Mouse (Mus musculus) olfactory bulb, adult 2 months (tissue): ENCODE data around the gene CK137956. TPM values are rescaled to one million over a fixed set of nuclear protein-coding genes. Genes with fewer than 3 reads are reported as not detected.

ENCODE experiments used
- H3K27ac ChIP-seq: fragments of 200-500 bp; 2 replicates; pipeline ENCODE4 v1.5.1; 2012; ENCODE audit warnings: low read depth, low read length; ENCODE audit not compliant: insufficient read depth
- H3K4me1 ChIP-seq: fragments of 200-500 bp; 2 replicates; pipeline ENCODE4 v1.6.1; 2012; ENCODE audit warnings: low read length; ENCODE audit not compliant: control insufficient read depth, insufficient read depth
- H3K4me3 ChIP-seq: fragments of 200-500 bp; 2 replicates; pipeline ENCODE4 v1.5.1; 2012; ENCODE audit warnings: mild to moderate bottlenecking, low read depth, low read length, moderate library complexity; ENCODE audit not compliant: insufficient read depth
- CTCF ChIP-seq: fragments of 200-500 bp; IDR thresholded peaks from 2 replicates; pipeline ENCODE4 v1.5.1; 2012; ENCODE audit warnings: low read depth, mild to moderate bottlenecking, low read length, moderate library complexity; ENCODE audit not compliant: insufficient read depth
- POLR2A ChIP-seq: fragments of 200-500 bp; IDR thresholded peaks from 2 replicates; pipeline ENCODE4 v1.6.1; 2012; ENCODE audit warnings: mild to moderate bottlenecking, low read depth, low read length, moderate library complexity; ENCODE audit not compliant: insufficient read depth
- WGBS: fragments of 180-500 bp; shearing (Covaris S2); methylation state at CpG from one replicate; pipeline ENCODE4 v1.1.7; 2018; 5-methylcytosine and 5-hydroxymethylcytosine counted together
- polyA plus RNA-seq: library from polyadenylated mRNA; stranded (reverse); fragments of >200 nt; gene quantifications from 2 replicates; pipeline ENCODE4 v1.2.4, GENCODE M21; 2012; ENCODE audit warnings: low replicate concordance; ENCODE audit not compliant: missing spikeins, insufficient read depth, insufficient read length

CK137956 gene
- polyA plus RNA-seq, 1 experiment, result not detected

GRCm38 (mm10) chr4:127953006-127953710 lies 17.6 kb downstream of the CK137956 start:
- 72% methylated on average over 10 of the region's 10 CpGs for WGBS
- H3K4me3 ChIP-seq, result no peak overlapping the region
- no peak for TF ChIP-seq POLR2A
- TF ChIP-seq CTCF, result no peak
- no peak overlapping the region for H3K27ac ChIP-seq
- H3K4me1 ChIP-seq, result 0 out of 2 replicates have a peak, but pooled peaks cover 3% of the 10 kb centered on the region

DNA sequence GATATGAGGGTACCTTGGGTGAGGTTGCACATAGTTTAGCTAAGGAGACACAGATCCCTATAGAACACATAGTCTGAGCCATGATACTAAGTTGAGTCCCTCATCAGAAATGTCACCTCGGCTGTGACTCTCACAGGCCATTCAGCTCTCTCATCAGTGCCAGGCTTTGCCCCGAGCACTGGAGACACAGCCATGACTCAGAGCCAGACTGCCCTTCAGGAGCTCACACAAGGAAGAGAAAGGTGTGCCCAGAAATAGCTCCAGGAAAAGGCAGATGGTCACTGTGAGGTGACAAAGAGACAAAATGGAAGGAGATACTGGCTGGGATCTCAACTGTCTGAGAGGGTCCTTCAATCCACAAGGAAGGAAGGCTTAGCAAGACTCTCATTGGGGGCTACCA lies 23.1 kb downstream of the CK137956 start:
- 83% methylated on average over 2 of the region's 2 CpGs for WGBS
- TF ChIP-seq CTCF, result no peak
- no peak for TF ChIP-seq POLR2A

DNA sequence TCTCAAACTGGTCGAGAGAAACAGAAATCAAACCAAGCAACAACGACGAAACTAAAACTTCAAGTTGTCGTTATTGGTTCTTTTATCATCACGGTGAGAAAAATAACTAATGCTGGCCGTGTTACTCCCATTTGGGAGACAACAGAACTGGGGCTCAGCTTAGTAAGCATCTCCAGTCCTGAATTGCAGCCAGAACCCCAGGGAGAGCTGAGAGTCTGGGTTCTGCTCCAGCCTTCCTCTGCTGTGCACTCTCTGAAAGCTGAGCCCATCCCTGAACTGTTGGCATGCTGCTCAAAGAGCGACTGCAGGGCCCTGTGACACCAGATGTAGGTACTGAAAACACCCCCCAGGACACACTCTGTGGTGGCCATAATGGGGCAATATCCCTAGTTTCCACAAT lies 33.3 kb downstream of the CK137956 start:
- Histone ChIP-seq H3K27ac (no peak overlapping the region), H3K4me1 (no peaks in the 10 kb centered on the region), H3K4me3 (no peak overlapping the region)
- 76% methylated on average over 7 of the region's 7 CpGs for WGBS
- TF ChIP-seq POLR2A, result no peak
- no peak for TF ChIP-seq CTCF

More for the DNA sequence above, 23.1 kb downstream of the CK137956 start:
- Histone ChIP-seq H3K4me1 (0 out of 2 replicates have a peak, but pooled peaks cover 3% of the 10 kb centered on the region), H3K4me3 (no peak overlapping the region), H3K27ac (no peak overlapping the region)

GRCm38 (mm10) chr4:127935369-127935768 lies 35.4 kb downstream of the CK137956 start:
- H3K4me1 ChIP-seq, result no peaks in the 10 kb centered on the region
- TF ChIP-seq POLR2A (no peak), CTCF (peak; percentile 58)
- H3K27ac ChIP-seq, result no peak overlapping the region
- H3K4me3 ChIP-seq, result no peak overlapping the region
- WGBS, result 73% methylated on average over 3 of the region's 3 CpGs

DNA sequence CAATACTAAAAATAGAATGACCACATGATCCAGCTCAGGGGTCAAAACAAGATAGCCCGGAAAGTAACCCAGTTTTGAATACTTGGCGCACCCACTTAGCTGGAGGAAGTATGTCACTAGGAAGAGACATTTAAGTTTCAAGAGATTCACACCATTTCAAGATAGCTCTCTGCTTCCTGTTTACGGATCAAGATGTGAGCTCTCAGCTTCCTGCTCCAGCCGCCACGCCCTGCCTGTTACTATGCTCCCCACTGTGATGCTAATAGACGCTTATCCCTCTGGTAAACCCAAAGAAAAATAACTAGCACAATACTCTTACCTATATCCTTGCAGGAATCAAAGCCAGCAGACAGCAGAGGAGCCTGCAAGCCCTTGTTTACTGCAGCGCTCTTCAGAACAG lies 57.2 kb downstream of the CK137956 start:
- no peaks in the 10 kb centered on the region for H3K4me1 ChIP-seq
- H3K4me3 ChIP-seq, result no peak overlapping the region
- no peak overlapping the region for H3K27ac ChIP-seq
- TF ChIP-seq POLR2A, result no peak
- TF ChIP-seq CTCF, result no peak
- WGBS, result 93% methylated on average over 7 of the region's 7 CpGs

DNA sequence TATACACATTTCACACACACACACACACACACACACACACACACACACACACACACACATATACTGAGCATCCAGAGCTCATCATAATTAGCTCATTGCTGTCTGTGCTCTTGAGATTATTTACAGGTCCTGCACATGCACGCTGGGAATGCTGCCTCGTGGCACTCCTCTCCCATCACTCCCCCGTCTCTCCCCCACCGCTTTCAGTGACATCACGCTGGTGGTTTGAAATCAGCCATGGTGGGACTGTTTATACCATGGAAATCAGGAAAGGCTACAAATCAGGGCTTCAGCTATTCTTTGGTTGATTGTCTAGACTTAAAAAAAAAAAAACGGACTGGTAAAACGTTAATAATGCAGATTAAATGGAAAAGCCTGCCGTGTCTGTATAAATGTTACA lies 63.6 kb downstream of the CK137956 start:
- H3K4me1 ChIP-seq, result peaks cover 5% of the 10 kb centered on the region; the same call in 1 of the 2 replicates
- no peak overlapping the region for H3K4me3 ChIP-seq
- no peak for TF ChIP-seq POLR2A
- TF ChIP-seq CTCF, result no peak
- 29% methylated on average over 8 of the region's 8 CpGs for WGBS
- no peak overlapping the region for H3K27ac ChIP-seq

- H3K4me1 ChIP-seq, result peaks cover 12% of the 10 kb centered on the region
- no peak for TF ChIP-seq POLR2A
- no peak for TF ChIP-seq CTCF
- 81% methylated on average over 3 of the region's 3 CpGs for WGBS
- H3K4me3 ChIP-seq, result no peak overlapping the region
- no peak overlapping the region for H3K27ac ChIP-seq
Measured at GRCm38 (mm10) chr4:127903954-127904353, 66.8 kb downstream of the CK137956 start.

DNA sequence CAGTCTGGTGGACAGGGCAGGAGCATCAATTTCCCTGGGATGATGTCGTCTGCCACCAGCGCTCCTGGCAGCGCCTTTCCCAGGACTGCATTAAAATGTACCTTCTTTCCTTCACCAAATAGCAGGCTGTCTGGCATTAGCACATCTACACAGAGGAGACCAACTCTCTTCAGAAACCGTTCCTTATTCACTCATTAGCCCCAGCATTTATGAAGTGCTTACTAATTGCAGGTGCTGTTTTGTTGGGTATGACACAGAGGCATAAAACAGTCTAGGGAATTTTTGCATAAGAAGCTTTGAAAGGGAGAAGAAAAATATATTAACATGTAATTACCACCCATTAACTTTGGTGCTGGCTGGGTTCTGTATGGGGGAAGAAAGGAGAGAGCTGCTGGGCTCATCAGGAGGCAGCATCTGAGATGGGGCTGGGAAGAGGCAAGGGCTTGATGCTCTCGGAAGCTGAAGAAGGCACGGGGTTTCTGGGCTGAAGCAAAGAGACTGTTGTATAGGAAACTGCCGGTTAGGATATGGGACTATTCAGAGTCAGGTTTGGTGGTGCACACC lies 69.8 kb downstream of the CK137956 start:
- Histone ChIP-seq H3K27ac (no peak overlapping the region), H3K4me3 (no peak overlapping the region), H3K4me1 (peaks cover 10% of the 10 kb centered on the region)
- TF ChIP-seq POLR2A (no peak), CTCF (no peak)
- 30% methylated on average over 7 of the region's 7 CpGs for WGBS

GRCm38 (mm10) chr4:127889071-127889470 lies 81.7 kb downstream of the CK137956 start:
- H3K4me1 ChIP-seq, result peaks cover 2% of the 10 kb centered on the region
- TF ChIP-seq CTCF (no peak), POLR2A (no peak)
- H3K27ac ChIP-seq, result no peak overlapping the region
- WGBS, result 87% methylated on average over 7 of the region's 7 CpGs
- no peak overlapping the region for H3K4me3 ChIP-seq
